Mouse (Mus musculus) kidney, embryonic 14.5 days (tissue): ENCODE data around the gene Cytip. TPM values are rescaled to one million over a fixed set of nuclear protein-coding genes. Genes with fewer than 3 reads are reported as not detected.

Experiments used
- ATAC-seq: fragments of 200-750 bp; cut with Nextera tagmentation; 2 replicates; pipeline ENCODE4 v1.8.0; 2017; ENCODE audit warnings: moderate number of reproducible peaks, mild to moderate bottlenecking, moderate TSS enrichment, moderate library complexity; ENCODE audit not compliant: low FRiP score, low TSS enrichment
- H3K27ac ChIP-seq: fragments of 300-500 bp; sonication (generic); 2 replicates; pipeline ENCODE4 v1.5.1; 2014; ENCODE audit warnings: low read depth, mild to moderate bottlenecking, low read length, moderate library complexity, mixed read lengths
- H3K27me3 ChIP-seq: fragments of 300-500 bp; sonication (generic); 2 replicates; pipeline ENCODE4 v1.6.1; 2014; ENCODE audit warnings: mild to moderate bottlenecking, low read length; ENCODE audit not compliant: control insufficient read depth, insufficient read depth
- H3K36me3 ChIP-seq: fragments of 300-500 bp; sonication (generic); 2 replicates; pipeline ENCODE4 v1.6.1; 2014; ENCODE audit warnings: low read length, mixed read lengths; ENCODE audit not compliant: control insufficient read depth, insufficient read depth
- H3K4me1 ChIP-seq: fragments of 300-500 bp; sonication (generic); 2 replicates; pipeline ENCODE4 v1.6.1; 2014; ENCODE audit warnings: low read length, mixed read lengths; ENCODE audit not compliant: control insufficient read depth, insufficient read depth
- H3K4me2 ChIP-seq: fragments of 300-500 bp; sonication (generic); replicated peaks from 2 replicates; pipeline ENCODE4 v1.6.1; 2014; ENCODE audit warnings: low read depth, mild to moderate bottlenecking, low read length
- H3K4me3 ChIP-seq: fragments of 300-500 bp; sonication (generic); 2 replicates; pipeline ENCODE4 v1.5.1; 2014; ENCODE audit warnings: mild to moderate bottlenecking, low read length
- H3K9ac ChIP-seq: fragments of 300-500 bp; sonication (generic); 2 replicates; pipeline ENCODE4 v1.6.1; 2014; ENCODE audit warnings: low read depth, mild to moderate bottlenecking, low read length, moderate library complexity
- H3K9me3 ChIP-seq: fragments of 300-500 bp; sonication (generic); 2 replicates; pipeline ENCODE4 v1.6.1; 2016; ENCODE audit warnings: low read length; ENCODE audit not compliant: control insufficient read depth
- WGBS: fragments of 180-500 bp; shearing (Covaris S2); extraction: QIAGEN DNeasy Blood & Tissue Kit; methylation state at CpG from one replicate; pipeline ENCODE4 v1.1.7; 2014; 5-methylcytosine and 5-hydroxymethylcytosine counted together
- polyA plus RNA-seq: library from polyadenylated mRNA; unstranded; fragments of >200 nt; fragmentation: Nextera tagmentation; extraction: Ambion mirVana; gene quantifications from 2 replicates; pipeline ENCODE4 v1.2.1, GENCODE M21; 2014

Gene Cytip
- polyA plus RNA-seq, 1 experiment from 2014 or later, result 1.0 TPM

GRCm38 (mm10) chr2:58187310-58188051 is 7.9 kb downstream of the Cytip start:
- Histone ChIP-seq H3K27me3 (no peaks in the 10 kb centered on the region), H3K9ac (no peak overlapping the region), H3K36me3 (no peaks in the 10 kb centered on the region), H3K4me1 (no peaks in the 10 kb centered on the region), H3K4me2 (no peak overlapping the region), H3K4me3 (no peak overlapping the region), H3K27ac (no peak overlapping the region), H3K9me3 (no peaks in the 10 kb centered on the region)
- no peak for ATAC-seq
- 78% methylated on average over 8 of the region's 8 CpGs for WGBS

GRCm38 (mm10) chr2:58184197-58184596 is 11.1 kb downstream of the Cytip start:
- 76% methylated on average over 2 of the region's 2 CpGs for WGBS
- ATAC-seq, result no peak

GRCm38 (mm10) chr2:58183658-58184057 is 11.7 kb downstream of the Cytip start:
- no peaks in the 10 kb centered on the region for H3K4me1 ChIP-seq
- ATAC-seq, result no peak
- no peak overlapping the region for H3K4me3 ChIP-seq
- 89% methylated on average over 2 of the region's 2 CpGs for WGBS
- H3K9ac ChIP-seq, result no peak overlapping the region
- no peak overlapping the region for H3K27ac ChIP-seq
- H3K9me3 ChIP-seq, result no peaks in the 10 kb centered on the region
- H3K36me3 ChIP-seq, result no peaks in the 10 kb centered on the region
- no peak overlapping the region for H3K4me2 ChIP-seq
- H3K27me3 ChIP-seq, result no peaks in the 10 kb centered on the region

More at GRCm38 (mm10) chr2:58184197-58184596, 11.1 kb downstream of the Cytip start:
- Histone ChIP-seq H3K36me3 (no peaks in the 10 kb centered on the region), H3K27me3 (no peaks in the 10 kb centered on the region), H3K4me1 (no peaks in the 10 kb centered on the region), H3K9ac (no peak overlapping the region), H3K4me2 (no peak overlapping the region), H3K27ac (no peak overlapping the region), H3K4me3 (no peak overlapping the region), H3K9me3 (no peaks in the 10 kb centered on the region)

GRCm38 (mm10) chr2:58180776-58181175 is 14.6 kb downstream of the Cytip start:
- Histone ChIP-seq H3K4me3 (no peak overlapping the region), H3K4me2 (no peak overlapping the region)
- WGBS, result 73% methylated on average over 1 of the region's 1 CpGs

DNA sequence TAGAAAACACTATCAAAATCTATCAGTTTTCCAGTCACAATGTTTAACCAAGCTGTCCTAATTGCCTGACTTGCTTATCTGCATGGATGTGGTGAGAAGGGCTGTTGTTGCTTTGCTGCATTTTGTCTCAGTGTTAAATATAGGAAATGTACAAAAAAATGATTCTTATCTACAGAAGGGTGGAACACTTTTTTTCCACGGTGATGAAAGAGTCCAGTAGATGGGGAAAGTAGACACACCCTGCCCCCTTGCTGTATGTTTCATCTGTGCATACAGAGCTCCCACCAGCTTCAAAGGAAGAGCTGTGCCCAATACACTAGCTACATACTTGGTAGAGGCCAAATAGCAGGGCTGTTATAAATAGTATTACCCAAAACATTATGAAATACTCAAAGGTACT is 16.3 kb downstream of the Cytip start:
- H3K36me3 ChIP-seq, result no peaks in the 10 kb centered on the region
- H3K4me3 ChIP-seq, result no peak overlapping the region
- H3K9me3 ChIP-seq, result no peaks in the 10 kb centered on the region
- no peak overlapping the region for H3K27ac ChIP-seq
- H3K4me2 ChIP-seq, result no peak overlapping the region
- no peak for ATAC-seq
- no peaks in the 10 kb centered on the region for H3K4me1 ChIP-seq
- no peak overlapping the region for H3K9ac ChIP-seq
- WGBS, result 77% methylated on average over 1 of the region's 1 CpGs
- no peaks in the 10 kb centered on the region for H3K27me3 ChIP-seq

More at GRCm38 (mm10) chr2:58180776-58181175, 14.6 kb downstream of the Cytip start:
- ATAC-seq, result no peak
- Histone ChIP-seq H3K36me3 (no peaks in the 10 kb centered on the region), H3K27ac (no peak overlapping the region), H3K4me1 (no peaks in the 10 kb centered on the region), H3K9me3 (no peaks in the 10 kb centered on the region), H3K9ac (no peak overlapping the region), H3K27me3 (no peaks in the 10 kb centered on the region)

DNA sequence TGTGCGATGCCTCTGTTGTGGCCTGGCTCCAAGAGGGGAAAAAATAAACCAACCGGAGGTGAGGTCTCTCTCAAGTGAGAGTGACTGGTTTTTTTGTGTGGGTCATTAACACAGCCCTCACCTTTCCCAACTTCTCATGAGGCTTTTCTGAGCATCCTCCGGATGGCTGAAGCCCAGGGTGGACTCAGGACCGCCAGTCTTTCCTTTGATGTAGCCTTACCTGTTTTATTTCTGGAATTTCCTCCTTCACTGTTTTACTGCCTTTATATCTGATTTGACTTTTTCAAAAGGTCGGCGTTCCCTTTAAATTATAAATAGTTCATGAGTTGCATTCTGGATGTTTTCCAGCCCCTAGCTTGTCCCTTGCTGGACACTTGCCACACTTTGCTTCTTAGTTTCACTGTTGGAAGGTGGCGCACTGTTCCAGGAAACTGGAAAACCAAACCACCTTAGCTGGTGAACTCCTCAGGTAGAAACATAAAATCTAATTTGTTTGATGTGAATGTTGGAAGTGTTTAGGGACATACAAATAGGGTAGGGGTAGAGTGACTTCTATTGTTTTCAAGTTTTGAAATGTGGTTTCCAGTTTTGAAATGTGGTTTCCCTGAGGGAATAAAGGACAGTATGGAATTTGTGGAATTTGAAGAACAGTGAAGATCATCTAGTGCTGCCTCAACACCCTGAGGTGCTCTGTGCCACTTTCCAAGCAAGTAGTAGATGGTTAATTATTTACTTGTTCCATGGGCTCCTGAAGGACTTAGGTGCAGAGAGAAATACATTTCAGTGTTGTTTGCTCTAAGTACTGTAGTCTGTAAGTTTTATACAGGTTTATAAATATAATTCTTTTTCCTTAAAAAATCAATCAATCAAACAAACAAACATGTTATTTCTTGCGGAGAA is 19.7 kb downstream of the Cytip start:
- WGBS, result 65% methylated on average over 8 of the region's 8 CpGs
- no peaks in the 10 kb centered on the region for H3K4me1 ChIP-seq
- no peak overlapping the region for H3K9ac ChIP-seq
- H3K27me3 ChIP-seq, result no peaks in the 10 kb centered on the region
- ATAC-seq, result no peak
- H3K4me3 ChIP-seq, result no peak overlapping the region
- H3K27ac ChIP-seq, result no peak overlapping the region
- H3K36me3 ChIP-seq, result no peaks in the 10 kb centered on the region
- H3K9me3 ChIP-seq, result no peaks in the 10 kb centered on the region
- no peak overlapping the region for H3K4me2 ChIP-seq

DNA sequence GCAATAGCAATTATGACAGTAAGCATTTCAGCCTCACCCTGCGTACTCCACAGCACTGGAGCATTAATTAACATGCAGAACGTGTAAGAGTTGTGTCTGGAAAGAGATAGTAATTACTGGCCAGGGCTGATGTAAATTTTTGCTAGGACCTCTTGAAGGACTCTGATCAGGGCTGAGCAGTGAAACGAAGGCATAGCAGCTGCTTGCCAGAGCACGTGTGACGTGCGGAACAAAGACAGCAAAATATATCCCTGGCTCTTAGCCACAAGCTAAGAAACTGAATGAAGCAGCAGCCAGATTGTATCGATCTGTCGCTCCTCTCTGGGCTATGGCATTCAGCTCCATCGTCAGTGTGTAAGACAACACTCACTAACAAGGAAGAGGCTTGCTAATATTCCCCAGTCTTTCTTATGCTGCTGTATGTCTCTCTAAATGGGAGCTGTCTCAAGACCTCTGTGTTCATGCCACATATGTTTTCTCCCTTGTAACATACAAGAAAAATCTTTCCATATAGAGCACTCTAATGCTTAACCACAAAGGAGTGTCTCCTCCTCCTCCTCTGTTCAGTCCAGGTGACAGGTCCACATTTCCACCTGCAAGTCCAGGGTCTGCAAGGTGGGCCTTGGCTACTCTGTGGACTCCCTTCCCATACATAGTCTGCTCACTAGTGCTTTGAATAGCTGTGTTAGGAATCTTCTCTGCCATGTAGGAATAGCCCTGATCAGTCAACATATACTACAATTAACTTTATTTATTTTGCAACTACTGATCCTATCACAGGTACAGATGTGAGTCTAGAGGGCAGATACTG is 20.7 kb downstream of the Cytip start:
- Histone ChIP-seq H3K4me3 (no peak overlapping the region), H3K27ac (no peak overlapping the region), H3K4me1 (no peaks in the 10 kb centered on the region), H3K9ac (no peak overlapping the region), H3K9me3 (no peaks in the 10 kb centered on the region), H3K36me3 (no peaks in the 10 kb centered on the region), H3K4me2 (no peak overlapping the region), H3K27me3 (no peaks in the 10 kb centered on the region)
- 69% methylated on average over 9 of the region's 9 CpGs for WGBS
- no peak for ATAC-seq

DNA sequence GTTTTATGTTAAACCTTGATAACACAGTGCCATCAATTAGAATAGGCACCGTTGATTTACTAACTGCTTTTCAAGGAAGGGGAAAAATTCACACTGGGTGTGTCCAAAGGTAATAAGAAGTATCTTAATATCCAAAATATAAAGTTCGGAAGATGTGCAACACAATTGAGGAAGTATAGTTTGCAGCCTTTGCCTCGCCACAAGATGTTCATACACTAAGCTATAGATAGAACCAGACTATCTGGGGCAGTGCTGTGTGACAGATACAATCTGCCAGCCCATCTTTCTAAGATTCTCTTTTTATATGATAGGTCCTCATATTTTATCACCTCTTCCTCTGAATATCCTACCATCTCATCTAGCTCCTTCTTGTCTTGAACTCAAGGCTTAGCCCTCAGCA is 22.4 kb downstream of the Cytip start:
- Histone ChIP-seq H3K9ac (no peak overlapping the region), H3K9me3 (no peaks in the 10 kb centered on the region), H3K36me3 (no peaks in the 10 kb centered on the region), H3K4me2 (no peak overlapping the region), H3K4me3 (no peak overlapping the region), H3K27ac (no peak overlapping the region), H3K4me1 (no peaks in the 10 kb centered on the region), H3K27me3 (no peaks in the 10 kb centered on the region)
- 90% methylated on average over 3 of the region's 3 CpGs for WGBS
- no peak for ATAC-seq
